Mouse (Mus musculus) heart, embryonic 12.5 days (tissue): ENCODE measurements around the gene Narfl. TPM values are rescaled to one million over a fixed set of nuclear protein-coding genes. Genes with fewer than 3 reads are reported as not detected.
A peak's percentile ranks its signal among the peaks of the same experiment; 100 is the strongest.

Experiments
- ATAC-seq: fragments of 200-750 bp; cut with Nextera tagmentation; 2 replicates; pipeline ENCODE4 v1.8.0; 2017; ENCODE audit warnings: moderate TSS enrichment, moderate library complexity; ENCODE audit not compliant: insufficient number of reproducible peaks, low FRiP score
- H3K27ac ChIP-seq: fragments of 300-500 bp; sonication (generic); 2 replicates; pipeline ENCODE4 v1.5.1; 2016; ENCODE audit warnings: mild to moderate bottlenecking, moderate library complexity; ENCODE audit not compliant: poor library complexity, severe bottlenecking
- H3K27me3 ChIP-seq: fragments of 300-500 bp; sonication (generic); replicated peaks from 2 replicates; pipeline ENCODE4 v1.6.1; 2016; ENCODE audit warnings: mild to moderate bottlenecking, moderate library complexity
- H3K36me3 ChIP-seq: fragments of 300-500 bp; sonication (generic); 2 replicates; pipeline ENCODE4 v1.6.1; 2016; ENCODE audit warnings: mild to moderate bottlenecking, moderate library complexity
- H3K4me1 ChIP-seq: fragments of 300-500 bp; sonication (generic); replicated peaks from 2 replicates; pipeline ENCODE4 v1.6.1; 2016; ENCODE audit warnings: mild to moderate bottlenecking
- H3K4me2 ChIP-seq: fragments of 300-500 bp; sonication (generic); 2 replicates; pipeline ENCODE4 v1.6.1; 2016; ENCODE audit warnings: mild to moderate bottlenecking, moderate library complexity
- H3K4me3 ChIP-seq: fragments of 300-500 bp; sonication (generic); 2 replicates; pipeline ENCODE4 v1.5.1; 2016; ENCODE audit warnings: mild to moderate bottlenecking
- H3K9ac ChIP-seq: fragments of 300-500 bp; sonication (generic); 2 replicates; pipeline ENCODE4 v1.6.1; 2016; ENCODE audit warnings: mild to moderate bottlenecking, moderate library complexity
- H3K9me3 ChIP-seq: fragments of 300-500 bp; sonication (generic); replicated peaks from 2 replicates; pipeline ENCODE4 v1.6.1; 2016; ENCODE audit warnings: mild to moderate bottlenecking, moderate library complexity
- WGBS: fragments of 180-500 bp; shearing (Covaris S2); methylation state at CpG from one replicate; pipeline ENCODE4 v1.1.7; 2016; 5-methylcytosine and 5-hydroxymethylcytosine counted together
- microRNA-seq: library from miRNA; unstranded; fragments of <30 nt; microRNA quantifications from one replicate; pipeline ENCODE4, GENCODE M21; 2017
- polyA plus RNA-seq: library from polyadenylated mRNA; unstranded; fragments of >200 nt; fragmentation: Nextera tagmentation; extraction: Ambion mirVana; gene quantifications from 2 replicates; pipeline ENCODE4 v1.2.1, GENCODE M21; 2016

The Narfl gene
- polyA plus RNA-seq, 1 experiment from 2014 or later: 31.8 TPM

GRCm38 (mm10) chr17:25830806-25831431 is 57.3 kb downstream of the Narfl start:
- WGBS: 89% methylated on average over 14 of the region's 14 CpGs
- H3K36me3 ChIP-seq: peaks cover 58% of the 10 kb centered on the region
- H3K4me1 ChIP-seq: peaks cover 70% of the 10 kb centered on the region
- H3K27ac ChIP-seq: no peak overlapping the region
- ATAC-seq: no peak
- H3K9me3 ChIP-seq: no peaks in the 10 kb centered on the region
- peak overlapping the region; percentile 71 for H3K4me3 ChIP-seq
- peak overlapping the region; percentile 92; the same call in 1 of the 2 replicates for H3K9ac ChIP-seq
- H3K4me2 ChIP-seq: peak overlapping the region; percentile 94
- no peaks in the 10 kb centered on the region for H3K27me3 ChIP-seq

GRCm38 (mm10) chr17:25831451-25832281 is 58.1 kb downstream of the Narfl start:
- WGBS: 48% methylated on average over 21 of the region's 21 CpGs
- Histone ChIP-seq H3K36me3 (peaks cover 51% of the 10 kb centered on the region), H3K9ac (peak overlapping the region; percentile 92), H3K9me3 (no peaks in the 10 kb centered on the region), H3K4me1 (peaks cover 75% of the 10 kb centered on the region), H3K27ac (peak overlapping the region; percentile 98), H3K27me3 (no peaks in the 10 kb centered on the region), H3K4me3 (peak overlapping the region; percentile 71), H3K4me2 (peak overlapping the region; percentile 94)
- ATAC-seq: no peak

- H3K27me3 ChIP-seq: no peaks in the 10 kb centered on the region
- H3K27ac ChIP-seq: peak overlapping the region; percentile 98
- peak overlapping the region; percentile 92 for H3K9ac ChIP-seq
- no peaks in the 10 kb centered on the region for H3K9me3 ChIP-seq
- H3K4me1 ChIP-seq: peaks cover 75% of the 10 kb centered on the region
- peak; percentile 92 for ATAC-seq
- H3K4me3 ChIP-seq: peak overlapping the region; percentile 71
- peaks cover 42% of the 10 kb centered on the region for H3K36me3 ChIP-seq
- H3K4me2 ChIP-seq: peak overlapping the region; percentile 94
- under 1% methylated on average over 76 of the region's 77 CpGs for WGBS
These were observed 59.1 kb downstream of the Narfl start for GRCm38 (mm10) chr17:25832436-25833290.

Small RNA genes within 50 kb of the gene (microRNA-seq; reads per million reads assigned to microRNA genes)
- not detected for gene Gm25083
- gene Mir3082: not detected
- 1.2 reads per million for gene Mir6966

Other genes starting within 250 kb of the Narfl start
- gene Sox8, start 203.1 kb upstream of the Narfl start, polyA plus RNA-seq: 1.6 and 1.9 TPM in 2 replicates
- gene Lmf1, start 194.7 kb upstream of the Narfl start, polyA plus RNA-seq: 34.6 and 35.3 TPM in 2 replicates
- 1.5 and 4.9 TPM in 2 replicates for gene Gng13, start 56.6 kb upstream of the Narfl start, polyA plus RNA-seq
- gene Chtf18, start 46.4 kb upstream of the Narfl start, polyA plus RNA-seq: 22.4 and 23.0 TPM in 2 replicates
- 11.3 and 12.5 TPM in 2 replicates for gene Rpusd1, start 46.1 kb upstream of the Narfl start, polyA plus RNA-seq
- not detected in 2 replicates for gene Mslnl, start 37.7 kb upstream of the Narfl start, polyA plus RNA-seq
- 18.2 and 20.5 TPM in 2 replicates for gene Msln, start 19.4 kb upstream of the Narfl start, polyA plus RNA-seq
- 50.5 and 53.2 TPM in 2 replicates for gene Haghl, start 11.9 kb downstream of the Narfl start, polyA plus RNA-seq
- gene Ccdc78, start 12.8 kb downstream of the Narfl start, polyA plus RNA-seq: 0.37 and 0.41 TPM in 2 replicates
- gene Fam173a, start 19.1 kb downstream of the Narfl start, polyA plus RNA-seq: 67.3 and 68.2 TPM in 2 replicates
- 0.32 and 0.61 TPM in 2 replicates for gene AC134908.4, start 21.9 kb downstream of the Narfl start, polyA plus RNA-seq
- 28.9 and 30.9 TPM in 2 replicates for gene Metrn, start 23.4 kb downstream of the Narfl start, polyA plus RNA-seq
- gene Fbxl16, start 35.3 kb downstream of the Narfl start, polyA plus RNA-seq: 1.4 and 1.6 TPM in 2 replicates
- gene Wdr24, start 49.9 kb downstream of the Narfl start, polyA plus RNA-seq: 15.5 and 17.0 TPM in 2 replicates
- gene Jmjd8, start 55.1 kb downstream of the Narfl start, polyA plus RNA-seq: 38.1 and 41.8 TPM in 2 replicates
- gene Stub1, start 59.6 kb downstream of the Narfl start, polyA plus RNA-seq: 271 and 272 TPM in 2 replicates
- gene Rhbdl1, start 63.5 kb downstream of the Narfl start, polyA plus RNA-seq: 1.6 and 2.4 TPM in 2 replicates
- gene Gm20683, start 68.0 kb downstream of the Narfl start, polyA plus RNA-seq: 1.3 and 1.6 TPM in 2 replicates
- 24.0 and 24.9 TPM in 2 replicates for gene Rhot2, start 71.1 kb downstream of the Narfl start, polyA plus RNA-seq
- gene Wdr90, start 87.7 kb downstream of the Narfl start, polyA plus RNA-seq: 18.4 and 20.1 TPM in 2 replicates
- 160 and 161 TPM in 2 replicates for gene Mcrip2, start 95.0 kb downstream of the Narfl start, polyA plus RNA-seq
- 31.3 and 36.1 TPM in 2 replicates for gene Mettl26, start 101.3 kb downstream of the Narfl start, polyA plus RNA-seq
- gene Wfikkn1, start 107.1 kb downstream of the Narfl start, polyA plus RNA-seq: 0.19 and 0.40 TPM in 2 replicates
- 17.1 and 18.1 TPM in 2 replicates for gene Rab40c, start 146.0 kb downstream of the Narfl start, polyA plus RNA-seq
- 69.8 and 72.1 TPM in 2 replicates for gene Pigq, start 171.2 kb downstream of the Narfl start, polyA plus RNA-seq
- 0.36 and 1.2 TPM in 2 replicates for gene Nhlrc4, start 171.2 kb downstream of the Narfl start, polyA plus RNA-seq
- gene A930017K11Rik, start 178.8 kb downstream of the Narfl start, polyA plus RNA-seq: 0.08 and 0.17 TPM in 2 replicates
- gene Capn15, start 212.0 kb downstream of the Narfl start, polyA plus RNA-seq: 16.9 and 18.0 TPM in 2 replicates